Mouse (Mus musculus) olfactory bulb, adult 2 months (tissue): Measurements from ENCODE around the gene Med24. TPM values are rescaled to one million over a fixed set of nuclear protein-coding genes. Genes with fewer than 3 reads are reported as not detected.

Experiments
- H3K27ac ChIP-seq: fragments of 200-500 bp; 2 replicates; pipeline ENCODE4 v1.5.1; 2012; ENCODE audit warnings: low read depth, low read length; ENCODE audit not compliant: insufficient read depth
- H3K4me1 ChIP-seq: fragments of 200-500 bp; 2 replicates; pipeline ENCODE4 v1.6.1; 2012; ENCODE audit warnings: low read length; ENCODE audit not compliant: control insufficient read depth, insufficient read depth
- H3K4me3 ChIP-seq: fragments of 200-500 bp; 2 replicates; pipeline ENCODE4 v1.5.1; 2012; ENCODE audit warnings: mild to moderate bottlenecking, low read depth, low read length, moderate library complexity; ENCODE audit not compliant: insufficient read depth
- CTCF ChIP-seq: fragments of 200-500 bp; IDR thresholded peaks from 2 replicates; pipeline ENCODE4 v1.5.1; 2012; ENCODE audit warnings: low read depth, mild to moderate bottlenecking, low read length, moderate library complexity; ENCODE audit not compliant: insufficient read depth
- POLR2A ChIP-seq: fragments of 200-500 bp; IDR thresholded peaks from 2 replicates; pipeline ENCODE4 v1.6.1; 2012; ENCODE audit warnings: mild to moderate bottlenecking, low read depth, low read length, moderate library complexity; ENCODE audit not compliant: insufficient read depth
- WGBS: fragments of 180-500 bp; shearing (Covaris S2); methylation state at CpG from one replicate; pipeline ENCODE4 v1.1.7; 2018; 5-methylcytosine and 5-hydroxymethylcytosine counted together
- polyA plus RNA-seq: library from polyadenylated mRNA; stranded (reverse); fragments of >200 nt; gene quantifications from 2 replicates; pipeline ENCODE4 v1.2.4, GENCODE M21; 2012; ENCODE audit warnings: low replicate concordance; ENCODE audit not compliant: missing spikeins, insufficient read depth, insufficient read length

Med24 gene
- polyA plus RNA-seq, 1 experiment, result not detected

DNA sequence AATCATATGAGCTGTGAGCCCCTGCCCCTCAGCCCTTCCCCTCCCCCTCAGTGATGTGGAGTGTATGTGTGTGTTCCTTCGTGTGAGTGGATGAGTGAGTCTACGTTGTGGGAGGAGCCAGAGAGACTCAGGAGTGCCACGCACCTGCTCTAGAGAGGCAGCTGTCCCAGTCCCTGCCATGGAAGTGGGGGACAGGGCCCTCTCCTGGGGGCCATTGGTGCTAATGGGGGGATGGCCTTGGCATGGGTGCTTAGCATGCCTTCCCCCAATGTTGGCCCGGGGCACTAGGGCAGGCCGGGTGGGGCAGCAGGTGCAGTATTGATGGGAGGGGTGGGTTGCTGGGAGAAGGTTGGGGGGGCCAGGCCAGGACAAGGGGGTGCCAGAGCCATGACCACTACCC, 37.6 kb upstream of the Med24 start:
- Histone ChIP-seq H3K4me1 (peaks cover 73% of the 10 kb centered on the region), H3K27ac (no peak overlapping the region), H3K4me3 (no peak overlapping the region)
- 28% methylated on average over 5 of the region's 5 CpGs for WGBS
- TF ChIP-seq POLR2A, result no peak
- no peak for TF ChIP-seq CTCF

DNA sequence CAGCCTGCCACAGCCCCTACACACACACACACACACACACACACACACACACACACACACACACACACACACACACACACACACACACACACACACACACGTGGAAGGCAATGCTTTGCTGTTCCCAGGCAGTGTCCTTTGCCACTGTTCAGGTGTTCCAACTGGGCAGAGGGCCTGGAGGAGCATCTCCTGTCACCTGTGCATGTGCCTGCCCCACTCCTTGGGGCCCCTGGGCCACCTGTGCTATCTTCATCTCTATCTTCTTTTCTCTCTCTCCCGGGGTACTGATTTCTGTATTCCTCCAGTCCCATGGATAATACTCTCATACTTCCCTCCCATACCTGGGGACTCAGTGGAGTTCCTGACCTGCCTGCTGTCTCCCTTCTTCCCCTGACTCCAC, 37.1 kb upstream of the Med24 start:
- Histone ChIP-seq H3K4me1 (peaks cover 71% of the 10 kb centered on the region), H3K4me3 (no peak overlapping the region), H3K27ac (peak overlapping the region; percentile 5; the same call in 1 of the 2 replicates)
- no peak for TF ChIP-seq CTCF
- no peak for TF ChIP-seq POLR2A
- WGBS, result 40% methylated on average over 2 of the region's 2 CpGs

DNA sequence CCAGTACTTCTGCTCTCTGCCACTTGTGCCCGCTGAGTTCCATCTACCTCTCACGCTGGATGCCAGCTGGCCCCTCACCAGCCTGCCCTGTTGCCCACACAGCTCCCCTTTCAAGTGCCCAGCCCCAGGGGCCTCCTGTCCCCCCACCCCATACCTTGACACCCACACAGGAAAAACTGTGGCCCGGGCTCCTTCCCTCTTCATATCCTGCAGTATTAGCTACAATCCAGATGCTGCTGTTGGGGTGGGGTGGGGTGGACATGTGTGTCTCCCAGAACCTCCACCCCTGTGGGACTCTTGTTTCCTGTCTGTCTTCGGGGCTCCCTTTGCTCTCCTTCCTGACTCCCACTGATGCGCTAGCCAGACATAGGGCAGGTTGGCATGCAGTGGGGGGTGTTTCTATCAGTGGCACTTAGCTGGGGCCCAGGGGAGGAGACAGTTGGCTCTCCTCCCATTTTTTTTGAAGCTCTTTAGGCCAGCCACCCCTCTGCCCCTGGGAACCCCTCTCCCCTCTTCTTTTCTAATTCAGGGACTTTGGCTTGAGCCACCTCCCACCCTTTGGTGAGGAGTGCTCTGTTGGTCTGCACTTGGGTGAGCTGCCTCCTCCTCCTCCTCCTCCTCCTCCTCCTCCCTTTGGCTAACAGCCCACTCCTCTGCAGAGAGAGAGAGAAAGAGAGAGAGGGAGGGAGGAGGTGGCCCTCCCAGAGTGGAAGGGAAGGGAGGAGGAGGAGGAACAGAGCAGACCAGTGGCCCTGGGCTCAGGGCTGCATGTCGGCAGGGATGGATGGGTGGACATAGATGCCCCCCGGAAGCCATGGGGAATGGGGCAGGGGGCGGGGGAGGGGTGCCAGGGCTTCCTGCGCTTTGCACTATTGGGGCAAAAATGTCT, 36.4 kb upstream of the Med24 start:
- Histone ChIP-seq H3K4me3 (no peak overlapping the region), H3K27ac (no peak overlapping the region), H3K4me1 (peaks cover 65% of the 10 kb centered on the region)
- TF ChIP-seq POLR2A (no peak), CTCF (no peak)
- WGBS, result 21% methylated on average over 9 of the region's 9 CpGs

DNA sequence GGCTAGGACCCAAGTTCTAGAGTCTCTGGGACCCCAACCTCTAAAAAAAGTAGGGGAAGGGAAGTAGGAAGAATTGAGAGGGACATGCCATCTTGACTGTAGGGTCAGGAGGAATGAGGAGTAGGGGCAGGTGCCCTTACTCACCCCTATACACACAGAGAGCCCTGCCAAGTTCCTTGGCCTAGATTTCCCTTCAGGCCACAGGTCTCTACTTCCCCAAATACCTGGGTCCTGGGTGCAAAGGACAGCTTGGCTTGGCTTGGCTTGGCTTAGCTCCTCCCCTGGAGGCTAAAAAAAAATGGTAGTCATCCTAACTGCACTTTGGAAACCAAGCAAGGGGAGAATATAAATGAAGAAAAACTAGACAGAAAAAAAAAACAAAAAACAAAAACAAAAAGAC, 35.5 kb upstream of the Med24 start:
- no peak overlapping the region for H3K4me3 ChIP-seq
- TF ChIP-seq POLR2A, result no peak
- H3K4me1 ChIP-seq, result peaks cover 56% of the 10 kb centered on the region
- H3K27ac ChIP-seq, result no peak overlapping the region

GRCm38 (mm10) chr11:98764091-98764490, 34.9 kb upstream of the Med24 start:
- no peak for TF ChIP-seq CTCF
- peaks cover 50% of the 10 kb centered on the region for H3K4me1 ChIP-seq
- no peak overlapping the region for H3K4me3 ChIP-seq
- no peak overlapping the region for H3K27ac ChIP-seq
- 85% methylated on average over 18 of the region's 18 CpGs for WGBS

GRCm38 (mm10) chr11:98763502-98763861, 34.2 kb upstream of the Med24 start:
- Histone ChIP-seq H3K27ac (no peak overlapping the region), H3K4me3 (no peak overlapping the region), H3K4me1 (peaks cover 44% of the 10 kb centered on the region)
- 82% methylated on average over 8 of the region's 8 CpGs for WGBS
- TF ChIP-seq CTCF (no peak), POLR2A (no peak)

DNA sequence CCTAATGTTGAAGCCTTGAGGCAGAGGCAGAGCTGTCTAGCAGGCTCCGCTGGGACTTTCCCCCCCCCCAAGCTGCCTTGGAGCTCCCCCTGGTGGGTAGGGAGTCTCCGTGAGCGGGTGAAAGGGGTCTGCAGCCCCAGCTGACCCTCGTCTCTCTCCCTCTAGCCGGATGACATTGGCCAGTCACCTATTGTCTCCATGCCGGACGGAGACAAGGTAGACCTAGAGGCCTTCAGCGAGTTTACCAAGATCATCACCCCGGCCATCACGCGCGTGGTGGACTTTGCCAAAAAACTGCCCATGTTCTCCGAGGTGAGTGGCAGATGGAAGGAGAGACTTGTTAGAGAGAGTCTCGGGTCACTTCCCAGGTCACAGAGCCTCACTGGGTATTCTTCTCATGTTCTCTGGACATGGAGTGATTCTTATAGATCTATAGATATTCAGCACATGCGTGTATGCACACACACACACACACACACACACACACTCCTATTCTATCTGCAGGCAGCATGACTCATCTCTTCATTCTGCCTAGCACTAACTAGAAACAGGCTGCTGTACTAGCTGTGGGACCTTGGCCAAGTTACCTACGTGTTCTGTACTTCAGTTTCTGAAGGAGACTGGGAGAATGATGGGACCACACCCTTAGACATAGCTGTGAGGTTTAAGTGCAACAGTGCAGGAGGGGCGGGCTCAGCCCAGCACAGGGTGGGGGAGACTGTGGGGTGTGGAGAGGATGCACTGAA, 33.7 kb upstream of the Med24 start:
- no peak overlapping the region for H3K27ac ChIP-seq

DNA sequence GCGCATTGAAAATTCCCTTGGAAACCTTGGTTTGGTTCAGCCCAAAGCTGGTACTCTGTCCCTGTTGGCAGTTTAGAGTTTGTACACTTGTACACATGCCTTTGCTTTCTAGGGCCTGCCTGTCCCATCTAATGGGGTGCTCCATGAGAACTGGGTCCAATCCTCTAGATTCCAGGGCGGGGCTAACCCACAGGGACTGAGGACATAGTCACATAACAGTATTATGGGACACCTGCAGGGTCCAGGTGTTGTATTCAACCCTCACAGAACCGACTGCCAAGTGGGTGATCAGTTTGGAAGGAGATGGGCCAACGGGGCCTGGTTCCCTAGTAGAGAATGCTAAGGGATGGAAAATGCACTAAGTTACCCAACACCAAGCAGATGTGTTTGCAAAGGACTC, 32.7 kb upstream of the Med24 start:
- 84% methylated on average over 4 of the region's 4 CpGs for whole genome bisulfite sequencing
- Histone ChIP-seq H3K27ac (no peak overlapping the region), H3K4me1 (peaks cover 33% of the 10 kb centered on the region), H3K4me3 (no peak overlapping the region)
- TF ChIP-seq POLR2A, result no peak
- no peak for TF ChIP-seq CTCF

More for the DNA sequence above, 33.7 kb upstream of the Med24 start:
- WGBS, result 52% methylated on average over 17 of the region's 17 CpGs
- Histone ChIP-seq H3K4me1 (peaks cover 39% of the 10 kb centered on the region), H3K4me3 (no peak overlapping the region)
- TF ChIP-seq POLR2A, result no peak
- peak; percentile 63; the same call in 1 of the 2 replicates for TF ChIP-seq CTCF

GRCm38 (mm10) chr11:98756711-98757110, 27.5 kb upstream of the Med24 start:
- peaks cover 26% of the 10 kb centered on the region for H3K4me1 ChIP-seq
- TF ChIP-seq POLR2A (no peak), CTCF (no peak)
- H3K4me3 ChIP-seq, result no peak overlapping the region
- WGBS, result 81% methylated on average over 12 of the region's 12 CpGs
- H3K27ac ChIP-seq, result no peak overlapping the region
